Mouse (Mus musculus): ENCODE results near the gene Mroh2a. TPM values are rescaled to one million over a fixed set of nuclear protein-coding genes. Genes with fewer than 3 reads are reported as not detected.

Mroh2a gene
- polyA plus RNA-seq (2012; ENCODE audit: insufficient read depth, insufficient read length, low replicate concordance, missing spikeins): not detected in 2 replicates

DNA sequence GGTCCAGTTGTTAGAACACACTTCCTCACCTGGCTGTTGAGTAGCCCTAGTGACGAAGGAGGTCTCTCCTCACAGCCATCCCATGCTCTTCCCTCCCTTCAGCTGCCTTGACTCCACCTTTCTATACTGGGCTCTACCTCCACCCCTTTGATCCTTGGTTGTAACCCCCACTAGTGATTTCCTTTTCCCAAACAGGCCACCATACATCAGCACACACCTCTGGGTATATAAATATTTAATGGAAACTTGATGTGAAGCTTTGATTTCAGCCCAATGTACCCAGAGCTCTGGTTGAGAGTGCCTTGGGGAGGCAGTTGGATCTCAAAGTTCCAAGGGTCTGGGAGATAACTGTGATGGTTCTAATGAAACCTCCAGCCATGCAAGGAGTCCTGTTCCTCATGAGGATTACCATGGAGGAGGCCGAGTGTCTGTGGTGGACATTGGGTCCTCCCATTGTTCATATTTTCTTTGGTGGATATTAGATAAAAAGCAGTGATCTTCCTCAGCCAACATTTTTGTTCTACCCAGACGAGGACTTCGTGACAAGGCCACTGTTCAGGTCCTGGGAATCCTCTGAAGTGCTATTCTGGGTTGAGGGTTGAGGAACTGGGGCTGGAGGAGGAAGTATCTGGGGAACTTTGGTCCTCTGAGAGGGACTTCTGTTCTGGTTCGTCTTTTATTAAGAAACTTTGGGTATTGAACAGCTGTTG lies at the start of gene Mroh2a:
Gene Mroh2a, plus strand, starts transcription at position 317 of the 710 bp plus-strand sequence.
- Histone ChIP-seq H3K27ac (ENCODE audit: insufficient read depth, low read depth, low read length) (no peak within 1 kb of the TSS), H3K4me1 (ENCODE audit: control insufficient read depth, insufficient read depth, low read length) (no peaks in the 10 kb centered on the region), H3K4me3 (ENCODE audit: insufficient read depth, low read depth, low read length) (no peak within 1 kb of the TSS)
- no peak for TF ChIP-seq CTCF (IDR thresholded peaks at IDR 0.05; ENCODE audit: insufficient read depth, low read depth, low read length)
- no peak for TF ChIP-seq POLR2A (IDR thresholded peaks at IDR 0.05; ENCODE audit: insufficient read depth, low read depth, low read length)
- 50% methylated on average over 5 of the region's 5 CpGs for WGBS

DNA sequence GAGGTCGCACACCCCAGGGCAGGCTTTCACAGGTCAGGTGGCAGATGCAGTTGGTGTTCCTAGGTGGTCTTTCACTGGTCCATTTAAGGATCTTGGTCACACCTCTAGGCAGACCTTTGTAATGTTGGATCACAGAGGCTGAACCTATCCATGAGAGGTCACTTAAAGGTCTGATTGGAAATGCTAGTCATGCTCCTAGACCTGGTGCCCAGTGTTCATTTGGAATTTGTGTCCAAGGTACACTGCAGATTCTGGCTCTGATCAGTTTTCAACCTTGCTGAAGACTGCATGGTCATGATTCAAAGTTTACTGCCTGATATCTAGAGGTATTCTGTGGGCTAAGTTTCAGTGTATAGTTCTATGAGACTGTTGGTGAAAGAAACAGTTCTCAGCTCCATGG lies 47.1 kb upstream of the Mroh2a start:
- no peak overlapping the region for H3K4me3 ChIP-seq (ENCODE audit: insufficient read depth, low read depth, low read length)
- H3K4me1 ChIP-seq (ENCODE audit: control insufficient read depth, insufficient read depth, low read length): no peaks in the 10 kb centered on the region
- TF ChIP-seq CTCF (IDR thresholded peaks at IDR 0.05; ENCODE audit: insufficient read depth, low read depth, low read length) (no peak), POLR2A (IDR thresholded peaks at IDR 0.05; ENCODE audit: insufficient read depth, low read depth, low read length) (no peak)
- no peak overlapping the region for H3K27ac ChIP-seq (ENCODE audit: insufficient read depth, low read depth, low read length)
- WGBS: 100% methylated on average over 1 of the region's 1 CpGs

DNA sequence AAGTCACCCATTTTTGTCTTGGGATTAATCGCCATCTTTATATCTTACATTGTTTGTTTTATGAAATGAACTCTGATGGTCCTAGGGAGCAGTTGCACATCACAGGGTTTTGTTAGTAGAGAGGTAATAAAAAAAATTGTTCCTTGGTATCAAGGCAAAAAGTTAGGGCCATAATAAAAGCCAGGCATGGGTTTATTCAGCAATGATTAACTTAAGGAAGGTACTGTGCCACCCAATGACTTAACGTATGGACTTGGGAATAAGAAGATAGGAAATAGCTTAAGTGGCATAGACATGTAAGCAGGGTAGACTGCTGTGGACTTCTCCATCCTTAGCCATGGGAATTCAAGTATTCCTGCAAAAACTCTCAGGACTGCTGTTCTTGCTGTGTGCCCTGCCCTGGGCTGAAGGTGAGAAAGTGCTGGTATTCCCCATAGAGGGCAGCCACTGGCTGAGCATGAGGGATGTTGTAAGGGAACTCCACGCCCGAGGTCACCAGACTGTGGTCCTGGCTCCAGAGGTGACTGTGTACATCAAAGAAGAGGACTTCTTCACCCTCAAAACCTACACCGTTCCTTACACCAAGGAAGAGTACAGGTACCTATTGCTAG lies 40.4 kb upstream of the Mroh2a start:
- no peak overlapping the region for H3K27ac ChIP-seq (ENCODE audit: insufficient read depth, low read depth, low read length)
- TF ChIP-seq POLR2A (IDR thresholded peaks at IDR 0.05; ENCODE audit: insufficient read depth, low read depth, low read length) (no peak), CTCF (IDR thresholded peaks at IDR 0.05; ENCODE audit: insufficient read depth, low read depth, low read length) (no peak)
- H3K4me3 ChIP-seq (ENCODE audit: insufficient read depth, low read depth, low read length): no peak overlapping the region
- no peaks in the 10 kb centered on the region for H3K4me1 ChIP-seq (ENCODE audit: control insufficient read depth, insufficient read depth, low read length)
- 91% methylated on average over 5 of the region's 5 CpGs for WGBS

DNA sequence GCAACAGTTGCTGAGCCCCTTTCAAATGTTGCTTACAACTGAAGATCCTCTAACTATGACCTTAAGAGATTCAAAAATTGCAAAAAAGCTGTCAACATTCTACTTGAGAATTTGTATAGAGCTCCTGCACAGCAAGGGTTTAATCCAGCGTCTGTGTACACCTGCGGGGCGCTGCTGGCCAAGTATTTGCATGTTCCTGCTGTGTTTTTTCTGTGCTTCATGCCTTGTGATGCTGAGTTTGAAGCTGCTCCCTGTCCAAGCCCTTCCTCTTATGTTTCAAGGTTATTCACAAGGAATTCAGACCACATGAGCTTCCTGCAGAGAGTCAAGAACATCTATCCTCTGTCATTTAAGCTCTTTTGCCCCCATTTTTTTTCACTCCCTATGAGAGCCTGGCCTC lies 34.6 kb upstream of the Mroh2a start:
- no peak for TF ChIP-seq POLR2A (IDR thresholded peaks at IDR 0.05; ENCODE audit: insufficient read depth, low read depth, low read length)
- TF ChIP-seq CTCF (IDR thresholded peaks at IDR 0.05; ENCODE audit: insufficient read depth, low read depth, low read length): no peak
- WGBS: 78% methylated on average over 3 of the region's 3 CpGs
- Histone ChIP-seq H3K27ac (ENCODE audit: insufficient read depth, low read depth, low read length) (no peak overlapping the region), H3K4me1 (ENCODE audit: control insufficient read depth, insufficient read depth, low read length) (no peaks in the 10 kb centered on the region), H3K4me3 (ENCODE audit: insufficient read depth, low read depth, low read length) (no peak overlapping the region)

DNA sequence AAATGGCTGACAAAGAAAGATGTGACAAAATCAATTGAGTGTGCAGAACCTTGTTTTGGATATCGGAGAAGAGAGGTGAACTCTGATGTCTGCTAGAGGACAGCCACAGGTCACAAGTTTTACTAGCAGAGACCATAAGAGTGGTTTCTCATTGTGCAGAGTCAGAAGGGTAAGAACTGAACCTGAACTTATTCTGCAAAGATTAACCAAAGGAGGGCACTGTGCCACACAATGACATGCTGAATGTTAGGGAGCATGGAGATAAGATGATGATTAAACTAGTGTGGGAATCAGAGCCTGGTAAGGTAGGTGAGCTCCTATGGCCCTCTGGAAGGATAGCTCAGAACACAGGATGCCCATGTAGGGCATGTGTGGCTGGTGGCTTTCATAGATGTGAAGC lies 31.1 kb upstream of the Mroh2a start:
- H3K27ac ChIP-seq (ENCODE audit: insufficient read depth, low read depth, low read length): no peak overlapping the region
- WGBS: 90% methylated on average over 1 of the region's 1 CpGs
- TF ChIP-seq CTCF (IDR thresholded peaks at IDR 0.05; ENCODE audit: insufficient read depth, low read depth, low read length) (no peak), POLR2A (IDR thresholded peaks at IDR 0.05; ENCODE audit: insufficient read depth, low read depth, low read length) (no peak)

DNA sequence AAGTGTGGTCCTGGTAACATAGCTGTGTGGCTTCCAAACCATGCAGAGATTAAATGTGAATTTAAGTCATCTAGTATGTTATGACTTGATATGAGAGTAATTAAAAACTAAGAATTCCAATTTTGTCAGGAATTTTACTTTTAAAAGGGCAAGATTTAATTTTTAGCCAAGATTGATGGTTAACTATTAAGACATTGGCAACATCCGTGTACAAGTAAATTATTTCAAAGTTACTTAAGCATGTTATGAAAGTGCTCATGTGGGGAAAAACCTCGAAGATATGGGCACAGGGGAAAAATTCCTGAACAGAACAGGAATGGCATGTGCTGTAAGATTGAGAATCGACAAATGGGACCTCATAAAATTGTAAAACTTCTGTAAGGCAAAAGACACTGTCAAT lies 29.3 kb upstream of the Mroh2a start:
- Histone ChIP-seq H3K4me1 (ENCODE audit: control insufficient read depth, insufficient read depth, low read length) (no peaks in the 10 kb centered on the region), H3K27ac (ENCODE audit: insufficient read depth, low read depth, low read length) (no peak overlapping the region), H3K4me3 (ENCODE audit: insufficient read depth, low read depth, low read length) (no peak overlapping the region)
- TF ChIP-seq CTCF (IDR thresholded peaks at IDR 0.05; ENCODE audit: insufficient read depth, low read depth, low read length): no peak
- no peak for TF ChIP-seq POLR2A (IDR thresholded peaks at IDR 0.05; ENCODE audit: insufficient read depth, low read depth, low read length)
- WGBS: 84% methylated on average over 3 of the region's 3 CpGs

More for the DNA sequence above, 31.1 kb upstream of the Mroh2a start:
- Histone ChIP-seq H3K4me3 (ENCODE audit: insufficient read depth, low read depth, low read length) (no peak overlapping the region), H3K4me1 (ENCODE audit: control insufficient read depth, insufficient read depth, low read length) (no peaks in the 10 kb centered on the region)

DNA sequence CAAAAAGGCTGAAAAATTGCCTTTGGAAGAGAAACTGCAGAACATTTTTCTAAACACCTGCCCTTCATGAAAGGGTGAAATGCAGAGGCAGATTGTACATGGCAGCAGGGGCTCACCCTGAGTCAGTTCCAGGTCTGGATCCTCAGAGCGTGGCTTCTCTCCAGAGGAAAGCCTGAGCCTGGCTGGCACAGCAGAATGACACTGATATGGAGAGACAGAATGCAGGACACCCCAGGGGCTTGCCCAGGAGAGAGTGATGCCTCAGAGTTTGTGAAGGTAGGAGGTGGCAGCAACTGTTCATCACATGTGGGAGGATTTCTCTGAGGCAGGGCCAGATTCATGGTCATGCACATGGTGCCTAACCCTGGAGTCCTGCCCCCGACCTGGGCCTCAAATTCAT lies 26.8 kb upstream of the Mroh2a start:
- no peak overlapping the region for H3K27ac ChIP-seq (ENCODE audit: insufficient read depth, low read depth, low read length)
- TF ChIP-seq CTCF (IDR thresholded peaks at IDR 0.05; ENCODE audit: insufficient read depth, low read depth, low read length) (no peak), POLR2A (IDR thresholded peaks at IDR 0.05; ENCODE audit: insufficient read depth, low read depth, low read length) (no peak)
- no peak overlapping the region for H3K4me3 ChIP-seq (ENCODE audit: insufficient read depth, low read depth, low read length)
- WGBS: 81% methylated on average over 2 of the region's 2 CpGs
- peaks cover under 1% of the 10 kb centered on the region; the same call in 1 of the 2 replicates for H3K4me1 ChIP-seq (ENCODE audit: control insufficient read depth, insufficient read depth, low read length)

DNA sequence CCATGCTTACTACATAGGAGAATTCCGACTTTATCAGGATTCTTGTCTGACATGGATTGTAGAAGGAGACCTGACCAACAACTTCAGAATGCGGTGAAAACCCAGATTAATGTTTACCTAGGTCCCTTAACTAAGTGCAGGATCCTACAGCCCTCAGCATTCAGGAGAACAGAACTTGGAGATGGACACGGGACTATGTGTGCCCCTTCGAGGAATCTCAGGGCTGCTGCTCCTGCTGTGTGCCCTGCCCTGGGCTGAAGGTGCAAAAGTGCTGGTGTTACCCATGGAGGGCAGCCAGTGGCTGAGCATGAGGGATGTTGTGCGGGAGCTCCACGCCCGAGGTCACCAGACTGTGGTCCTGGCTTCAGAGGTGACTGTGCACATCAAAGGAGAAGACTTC lies 26.3 kb upstream of the Mroh2a start, which contains the start of gene Ugt1a2:
Gene Ugt1a2, plus strand, starts transcription at position 146 of the 400 bp plus-strand sequence.
- no peak within 1 kb of the TSS for H3K27ac ChIP-seq (ENCODE audit: insufficient read depth, low read depth, low read length)
- WGBS: 86% methylated on average over 7 of the region's 7 CpGs
- peaks cover 5% of the 10 kb centered on the region for H3K4me1 ChIP-seq (ENCODE audit: control insufficient read depth, insufficient read depth, low read length)
- no peak within 1 kb of the TSS for H3K4me3 ChIP-seq (ENCODE audit: insufficient read depth, low read depth, low read length)
- TF ChIP-seq POLR2A (IDR thresholded peaks at IDR 0.05; ENCODE audit: insufficient read depth, low read depth, low read length): no peak
- no peak for TF ChIP-seq CTCF (IDR thresholded peaks at IDR 0.05; ENCODE audit: insufficient read depth, low read depth, low read length)

DNA sequence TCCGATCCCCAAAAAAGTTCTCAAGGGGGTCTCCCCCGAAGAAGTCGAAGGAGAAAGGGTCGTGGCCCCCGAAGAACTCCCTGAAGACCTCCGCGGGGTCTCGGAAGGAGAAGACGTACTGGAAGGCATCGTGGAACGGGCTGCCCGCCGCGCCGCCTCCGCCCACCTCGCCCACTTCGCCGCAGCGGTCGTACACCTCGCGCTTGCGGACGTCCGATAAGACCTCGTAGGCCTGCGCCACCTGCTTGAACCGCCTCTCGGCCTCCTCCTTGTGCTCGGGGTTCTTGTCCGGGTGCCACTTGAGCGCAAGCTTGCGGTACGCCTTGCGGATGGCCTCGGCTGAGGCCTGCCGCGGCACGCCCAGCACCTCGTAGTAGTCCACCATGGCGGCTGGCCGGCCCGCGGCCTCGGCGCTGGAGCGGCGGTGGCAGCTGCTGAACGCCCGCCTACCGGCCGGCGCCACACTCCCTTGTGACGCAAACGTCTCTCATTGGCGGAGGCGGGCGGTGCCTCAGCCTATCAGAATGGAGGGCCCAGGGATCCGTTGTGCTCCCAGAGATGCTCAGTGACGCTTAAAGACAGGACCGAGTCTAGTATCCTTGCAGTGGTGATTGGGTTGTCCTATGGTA lies 21.4 kb upstream of the Mroh2a start, which contains the start of gene Dnajb3:
Gene Dnajb3, minus strand, starts transcription at position 489 of the 629 bp plus-strand sequence.
- Histone ChIP-seq H3K27ac (ENCODE audit: insufficient read depth, low read depth, low read length) (no peak within 1 kb of the TSS), H3K4me1 (ENCODE audit: control insufficient read depth, insufficient read depth, low read length) (peaks cover 11% of the 10 kb centered on the region), H3K4me3 (ENCODE audit: insufficient read depth, low read depth, low read length) (peak within 1 kb of the TSS; percentile 69)
- WGBS: 7% methylated on average over 62 of the region's 62 CpGs
- TF ChIP-seq CTCF (IDR thresholded peaks at IDR 0.05; ENCODE audit: insufficient read depth, low read depth, low read length) (no peak), POLR2A (IDR thresholded peaks at IDR 0.05; ENCODE audit: insufficient read depth, low read depth, low read length) (peak; percentile 32; the same call in 1 of the 2 replicates)

All from olfactory bulb, adult 2 months (tissue).